11 mouse cellular contexts compared by ENCODE assay signal in genomic region chr4:117136034-117136433, GRCm38 (mm10). TPM values are rescaled to one million over a fixed set of nuclear protein-coding genes. Genes with fewer than 3 reads are reported as not detected.
DNase-seq lines count a peak whose midpoint lies in the region; ATAC-seq and TF ChIP-seq lines count a peak whose summit lies in the region.
"Had no signal": no experiment of that assay in that cellular context is flagged by ENCODE, and none has a peak within 500 bp of the region (broad histone marks: within the 10 kb centered on the region; RNA-seq: fewer than 3 reads in every experiment).

No protein-coding gene starts in this region.

- peaks cover 20% of the 10 kb centered on the region for H3K27me3 ChIP-seq in heart, embryonic 12.5 days (replicated peaks)
- peaks cover 28% of the 10 kb centered on the region for H3K27me3 ChIP-seq in liver, embryonic 12.5 days (replicated peaks)
- no peaks in the 10 kb centered on the region for H3K27me3 ChIP-seq in small intestine, adult 2 months (ENCODE audit: control insufficient read depth, insufficient read depth, low read length)
- H3K27me3 ChIP-seq in heart, adult 2 months (ENCODE audit: control insufficient read depth, insufficient read depth, low read length) = no peaks in the 10 kb centered on the region

- no peak for DNase-seq in heart, adult 11 months
- no peak for DNase-seq in spleen, postnatal 14 days (ENCODE audit: low spot score in 2 of 2)
- DNase-seq in heart, adult 2 months = no peak
- DNase-seq in right cerebral cortex, postnatal 10 days (ENCODE audit: low spot score in 2 of 2) = no peak
- DNase-seq: cerebellum, postnatal 25 days had no signal

- no peak overlapping the region for H3K4me2 ChIP-seq in heart, embryonic 12.5 days
- H3K4me2 ChIP-seq in liver, embryonic 12.5 days = peak overlapping the region; percentile 46

- peaks cover 15% of the 10 kb centered on the region for H3K4me1 ChIP-seq in heart, embryonic 12.5 days (replicated peaks)
- H3K4me1 ChIP-seq in liver, embryonic 12.5 days = peaks cover 61% of the 10 kb centered on the region
- H3K4me1 ChIP-seq in small intestine, adult 2 months (ENCODE audit: control insufficient read depth, insufficient read depth, insufficient read length, low read length) = peaks cover 18% of the 10 kb centered on the region
- peaks cover 9% of the 10 kb centered on the region for H3K4me1 ChIP-seq in heart, adult 2 months (ENCODE audit: control insufficient read depth, insufficient read depth, low read length)

- peak; percentile 43 for ATAC-seq in heart, embryonic 12.5 days (ENCODE audit: insufficient number of reproducible peaks, low FRiP score)
- 0 out of 2 replicates have a peak, but pooled peaks have one; percentile 44 for ATAC-seq in erythroid progenitor cell, adult 5-6 weeks (replicated peaks; ENCODE audit: low FRiP score, poor library complexity, severe bottlenecking)
- ATAC-seq in liver, embryonic 12.5 days = peak; percentile 67

- no peaks in the 10 kb centered on the region for H3K79me2 ChIP-seq in heart, adult 2 months (replicated peaks; ENCODE audit: control insufficient read depth, insufficient read depth, low read length)

- no peak overlapping the region for H3K9ac ChIP-seq in heart, embryonic 12.5 days
- peak overlapping the region; percentile 40 for H3K9ac ChIP-seq in liver, embryonic 12.5 days
- no peak overlapping the region for H3K9ac ChIP-seq in heart, adult 2 months (ENCODE audit: low read depth, low read length)

- H3K9me3 ChIP-seq in heart, embryonic 12.5 days (replicated peaks) = no peaks in the 10 kb centered on the region
- H3K9me3 ChIP-seq in liver, embryonic 12.5 days (replicated peaks) = no peaks in the 10 kb centered on the region

- no peaks in the 10 kb centered on the region for H3K36me3 ChIP-seq in heart, embryonic 12.5 days
- 0 out of 2 replicates have a peak, but pooled peaks cover 7% of the 10 kb centered on the region for H3K36me3 ChIP-seq in liver, embryonic 12.5 days
- peaks cover 3% of the 10 kb centered on the region; the same call in 1 of the 2 replicates for H3K36me3 ChIP-seq in small intestine, adult 2 months (ENCODE audit: control insufficient read depth, insufficient read depth, low read length)
- no peaks in the 10 kb centered on the region for H3K36me3 ChIP-seq in heart, adult 2 months (ENCODE audit: control insufficient read depth, insufficient read depth, low read length)

- no peak for TF ChIP-seq CTCF in small intestine, adult 2 months (IDR thresholded peaks at IDR 0.05; ENCODE audit: extremely low read depth, insufficient read length, insufficient replicate concordance, low read depth, low read length)
- no peak for TF ChIP-seq CTCF in heart, adult 2 months (IDR thresholded peaks at IDR 0.05)

- no peak overlapping the region for H3K27ac ChIP-seq in heart, embryonic 12.5 days (ENCODE audit: poor library complexity, severe bottlenecking)
- peak overlapping the region; percentile 75 for H3K27ac ChIP-seq in liver, embryonic 12.5 days
- H3K27ac ChIP-seq in small intestine, adult 2 months (ENCODE audit: insufficient read depth, low read depth, low read length) = peak overlapping the region; percentile 96
- no peak overlapping the region for H3K27ac ChIP-seq in heart, adult 2 months

- TF ChIP-seq EP300 in heart, adult 2 months (IDR thresholded peaks at IDR 0.05; ENCODE audit: insufficient read depth, low read depth, low read length) = no peak

- no peak overlapping the region for H3K4me3 ChIP-seq in heart, embryonic 12.5 days
- H3K4me3 ChIP-seq in liver, embryonic 12.5 days = no peak overlapping the region
- no peak overlapping the region for H3K4me3 ChIP-seq in small intestine, adult 2 months (ENCODE audit: low read depth, low read length)
- H3K4me3 ChIP-seq in heart, adult 2 months = no peak overlapping the region

- WGBS in heart, embryonic 12.5 days = 28% methylated on average over 8 of the region's 8 CpGs
- WGBS in liver, embryonic 12.5 days (ENCODE audit: insufficient replicate concordance) = 17% methylated on average over 8 of the region's 8 CpGs
- WGBS in small intestine, adult 2 months = 16% methylated on average over 8 of the region's 8 CpGs
- WGBS in heart, adult 2 months = 49% methylated on average over 8 of the region's 8 CpGs

- peak; percentile 43; the same call in 1 of the 2 replicates for TF ChIP-seq POLR2A in small intestine, adult 2 months (IDR thresholded peaks at IDR 0.05; ENCODE audit: low read depth, low read length)
- TF ChIP-seq POLR2A in heart, adult 2 months (IDR thresholded peaks at IDR 0.05; ENCODE audit: insufficient read depth, low read depth, low read length) = no peak

- intact Hi-C loops in heart, adult 2 months (cut with DNase I) = loop anchor here (2.0 to 5.0 kb wide), 3 partner anchors 15 to 39 kb away; partner anchors contain the start of gene Ptch2

RNA-seq across cellular contexts. Expression of gene Plk3, which starts 2.3 kb away (rescaled TPM):
- polyA plus RNA-seq in heart, embryonic 12.5 days (2016; fragmentation: Nextera tagmentation; extraction: Ambion mirVana) = 2.6 TPM in 2 replicates
- not detected in 2 replicates for total RNA-seq in erythroid progenitor cell, adult 5-6 weeks (2015; ENCODE audit: low replicate concordance)
- total RNA-seq in erythroid progenitor cell, adult 5-6 weeks (2017; ENCODE audit: low replicate concordance) = 0.51 and 0.61 TPM in 2 replicates
- 2.2 and 2.8 TPM in 2 replicates for polyA plus RNA-seq in liver, embryonic 12.5 days (2016; fragmentation: Nextera tagmentation; extraction: Ambion mirVana)
- 23.5 and 23.9 TPM in 2 replicates for polyA plus RNA-seq in small intestine, adult 2 months (2012; rRNA removed)
- 1 to 10 TPM; 1.4 to 1.9 TPM for total RNA-seq in heart, adult 2 months (2021)
- polyA plus RNA-seq in heart, adult 2 months (2012; rRNA removed) = 4.5 and 4.7 TPM in 2 replicates

RNA-seq across cellular contexts. Expression of gene Tctex1d4, which starts 9.4 kb away (rescaled TPM):
- not detected in 2 replicates for polyA plus RNA-seq in heart, embryonic 12.5 days (2016; fragmentation: Nextera tagmentation; extraction: Ambion mirVana)
- total RNA-seq in erythroid progenitor cell, adult 5-6 weeks (2015; ENCODE audit: low replicate concordance) = not detected in 2 replicates
- total RNA-seq in erythroid progenitor cell, adult 5-6 weeks (2017; ENCODE audit: low replicate concordance) = not detected in 2 replicates
- not detected in 2 replicates for polyA plus RNA-seq in liver, embryonic 12.5 days (2016; fragmentation: Nextera tagmentation; extraction: Ambion mirVana)
- polyA plus RNA-seq in small intestine, adult 2 months (2012; rRNA removed) = 0.33 and 0.62 TPM in 2 replicates
- not detected for total RNA-seq in heart, adult 2 months (2021)
- polyA plus RNA-seq in heart, adult 2 months (2012; rRNA removed) = 0.29 and 4.2 TPM in 2 replicates
- total RNA-seq: left cerebral cortex, postnatal 14 days had no signal
- polyA plus RNA-seq: neural tube, embryonic 14.5 days had no signal

RNA-seq across cellular contexts. Expression of gene Btbd19, which starts 10.5 kb away (rescaled TPM):
- 3.3 and 3.5 TPM in 2 replicates for polyA plus RNA-seq in heart, embryonic 12.5 days (2016; fragmentation: Nextera tagmentation; extraction: Ambion mirVana)
- total RNA-seq in erythroid progenitor cell, adult 5-6 weeks (2015; ENCODE audit: low replicate concordance) = not detected in 2 replicates
- total RNA-seq in erythroid progenitor cell, adult 5-6 weeks (2017; ENCODE audit: low replicate concordance) = 1.2 and 5.1 TPM in 2 replicates
- polyA plus RNA-seq in liver, embryonic 12.5 days (2016; fragmentation: Nextera tagmentation; extraction: Ambion mirVana) = 6.4 and 7.1 TPM in 2 replicates
- polyA plus RNA-seq in small intestine, adult 2 months (2012; rRNA removed) = 3.8 and 4.5 TPM in 2 replicates
- total RNA-seq in heart, adult 2 months (2021) = 1 to 10 TPM; 2.9 to 3.2 TPM
- polyA plus RNA-seq in heart, adult 2 months (2012; rRNA removed) = 6.6 and 12.2 TPM in 2 replicates

RNA-seq across cellular contexts. Expression of gene Rps8, which starts 20.0 kb away (rescaled TPM):
- 612 and 621 TPM in 2 replicates for polyA plus RNA-seq in heart, embryonic 12.5 days (2016; fragmentation: Nextera tagmentation; extraction: Ambion mirVana)
- 1,437 and 1,602 TPM in 2 replicates for total RNA-seq in erythroid progenitor cell, adult 5-6 weeks (2015; ENCODE audit: low replicate concordance)
- 328 and 447 TPM in 2 replicates for total RNA-seq in erythroid progenitor cell, adult 5-6 weeks (2017; ENCODE audit: low replicate concordance)
- 960 and 969 TPM in 2 replicates for polyA plus RNA-seq in liver, embryonic 12.5 days (2016; fragmentation: Nextera tagmentation; extraction: Ambion mirVana)
- 205 and 258 TPM in 2 replicates for polyA plus RNA-seq in small intestine, adult 2 months (2012; rRNA removed)
- 100 to 1,000 TPM; 553 to 608 TPM for total RNA-seq in heart, adult 2 months (2021)
- 315 and 381 TPM in 2 replicates for polyA plus RNA-seq in heart, adult 2 months (2012; rRNA removed)

RNA-seq across cellular contexts. Expression of gene Ptch2, which starts 40.2 kb away (rescaled TPM):
- 2.6 and 2.7 TPM in 2 replicates for polyA plus RNA-seq in heart, embryonic 12.5 days (2016; fragmentation: Nextera tagmentation; extraction: Ambion mirVana)
- not detected in 2 replicates for total RNA-seq in erythroid progenitor cell, adult 5-6 weeks (2015; ENCODE audit: low replicate concordance)
- total RNA-seq in erythroid progenitor cell, adult 5-6 weeks (2017; ENCODE audit: low replicate concordance) = 0.30 TPM in 1 of 2 replicates, not detected in the other
- polyA plus RNA-seq in liver, embryonic 12.5 days (2016; fragmentation: Nextera tagmentation; extraction: Ambion mirVana) = 1.3 and 1.4 TPM in 2 replicates
- polyA plus RNA-seq in small intestine, adult 2 months (2012; rRNA removed) = 2.4 and 3.7 TPM in 2 replicates
- under 1 TPM; 0.70 to 0.86 TPM for total RNA-seq in heart, adult 2 months (2021)
- 2.4 and 3.2 TPM in 2 replicates for polyA plus RNA-seq in heart, adult 2 months (2012; rRNA removed)

Comparison
In these comparisons a context has a peak if more than half of its experiments do, and no peak if none do; other contexts are left out.
1. H3K27ac ChIP-seq: peak in liver, embryonic 12.5 days (single experiment) and small intestine, adult 2 months (single experiment); none in heart, embryonic 12.5 days (single experiment) and heart, adult 2 months (single experiment).
2. Peak in every context shown above with its lines, with median percentiles within 50 percentile points of each other: ATAC-seq.